Mouse (Mus musculus) CD4-positive, CD25-positive, alpha-beta regulatory T cell, adult 2 months (primary cell): ENCODE data around the gene Hist1h4b.

Experiments
- DNase-seq: peaks from one replicate; pipeline ENCODE4 v3.0.0-alpha.2; 2012; ENCODE audit warnings: low read depth, low spot score

Hist1h4b gene

DNA sequence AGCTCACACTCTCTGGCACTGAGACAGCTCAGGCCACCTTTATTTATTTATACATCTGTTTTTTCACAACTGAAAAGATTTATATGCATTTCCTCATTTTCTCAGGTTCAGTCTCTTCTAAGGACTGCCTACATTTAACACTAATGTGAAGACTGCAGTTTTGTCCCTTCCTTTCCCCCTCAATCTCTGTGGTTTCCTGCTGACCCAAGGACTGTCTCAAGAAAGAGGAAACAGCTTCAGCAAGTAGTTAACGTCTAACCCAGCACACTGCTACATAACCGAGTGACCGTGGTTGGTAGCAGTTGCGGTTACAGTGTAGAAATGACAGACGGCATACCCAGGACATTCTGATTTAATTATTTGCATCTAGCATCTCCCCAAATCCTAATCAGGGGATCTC lies 42.6 kb downstream of the Hist1h4b start:
- DNase-seq: no peak

DNA sequence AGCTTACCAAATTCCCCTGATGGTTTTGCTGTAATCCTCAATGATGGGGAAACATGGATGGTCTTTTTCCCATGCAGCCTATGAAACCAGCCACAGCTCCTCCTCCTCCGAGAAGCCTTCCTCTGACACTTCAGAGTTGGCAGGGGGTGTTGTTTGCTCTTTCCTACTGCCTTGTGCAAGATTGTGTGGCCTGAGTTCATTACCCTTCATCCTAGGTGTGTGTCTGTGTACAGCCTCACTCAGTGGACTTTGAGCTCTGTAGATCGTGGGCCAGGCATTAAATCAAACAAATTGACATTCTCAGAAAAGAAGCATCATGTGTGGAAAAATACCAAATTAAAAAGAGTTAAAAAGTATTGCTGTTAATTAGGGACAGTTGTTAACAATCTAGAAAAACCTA lies 47.7 kb downstream of the Hist1h4b start:
- no peak for DNase-seq

DNA sequence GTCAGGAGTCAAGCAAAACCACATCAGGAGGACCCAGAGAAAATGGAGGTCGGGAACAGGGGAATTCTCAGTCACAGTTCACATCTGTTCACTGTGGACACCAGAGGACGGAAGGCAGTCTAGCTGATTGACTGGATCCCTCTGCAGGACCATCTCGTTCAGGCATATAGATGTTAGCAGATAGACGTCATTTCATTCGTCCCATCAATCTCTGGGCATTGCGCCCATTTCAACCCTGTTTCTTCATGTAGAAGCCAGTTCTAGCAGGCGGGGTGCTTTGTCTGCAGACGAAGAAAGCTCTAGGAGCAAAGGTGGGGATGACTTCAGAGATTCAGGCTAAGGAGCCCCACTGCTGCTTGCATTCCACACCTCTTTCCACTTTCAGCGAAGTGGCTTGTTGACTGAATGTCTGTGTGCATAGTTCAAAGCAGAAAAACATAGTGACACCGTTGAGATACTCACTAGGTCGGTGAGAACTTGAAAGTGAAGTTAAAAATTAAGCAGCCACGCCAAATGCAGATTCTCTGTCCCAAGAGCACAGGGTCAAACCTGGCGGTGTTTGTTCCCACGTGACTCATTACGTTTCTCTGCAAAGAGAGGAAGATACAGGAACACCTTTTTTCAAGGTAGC lies 49.7 kb downstream of the Hist1h4b start, which contains the start of gene Slc17a2:
Slc17a2 (plus strand) TSS at position 572 of the 631 bp plus-strand sequence.
- no peak for DNase-seq
